Mouse (Mus musculus): ENCODE measurements around the gene Zbtb34.

Zbtb34 gene

GRCm38 (mm10) chr2:33430771-33431699, at the start of gene Zbtb34:
Gene Zbtb34, minus strand, starts transcription at chr2:33431324.
- DNase-seq, result no peak

- no peak for DNase-seq
Measured at GRCm38 (mm10) chr2:33477961-33478755, 47.0 kb upstream of the Zbtb34 start.

- DNase-seq, result peak; percentile 78
Measured at GRCm38 (mm10) chr2:33475961-33476360, 44.8 kb upstream of the Zbtb34 start.

GRCm38 (mm10) chr2:33468466-33469097, 37.5 kb upstream of the Zbtb34 start, which contains the start of gene Zbtb43:
Gene Zbtb43, minus strand, starts transcription at chr2:33468559.
- DNase-seq, result peak; percentile 97

GRCm38 (mm10) chr2:33467546-33468465, 36.7 kb upstream of the Zbtb34 start:
- no peak for DNase-seq

- no peak for DNase-seq
Measured at GRCm38 (mm10) chr2:33465966-33466365, 34.8 kb upstream of the Zbtb34 start.

GRCm38 (mm10) chr2:33465215-33465614, 34.1 kb upstream of the Zbtb34 start:
- DNase-seq, result no peak

- DNase-seq, result no peak
Measured at GRCm38 (mm10) chr2:33462066-33462465, 30.9 kb upstream of the Zbtb34 start.

- DNase-seq, result no peak
Measured at GRCm38 (mm10) chr2:33461066-33461465, 29.9 kb upstream of the Zbtb34 start.

- DNase-seq, result no peak
Measured at GRCm38 (mm10) chr2:33459660-33460059, 28.5 kb upstream of the Zbtb34 start.

GRCm38 (mm10) chr2:33456696-33457095, 25.6 kb upstream of the Zbtb34 start:
- no peak for DNase-seq

GRCm38 (mm10) chr2:33456242-33456641, 25.1 kb upstream of the Zbtb34 start:
- no peak for DNase-seq

- DNase-seq, result no peak
Measured at GRCm38 (mm10) chr2:33455350-33455749, 24.2 kb upstream of the Zbtb34 start.

- DNase-seq, result no peak
Measured at GRCm38 (mm10) chr2:33454816-33455215, 23.7 kb upstream of the Zbtb34 start.

- DNase-seq, result peak; percentile 57
Measured at GRCm38 (mm10) chr2:33453476-33453875, 22.4 kb upstream of the Zbtb34 start.

GRCm38 (mm10) chr2:33452721-33453120, 21.6 kb upstream of the Zbtb34 start:
- DNase-seq, result no peak

GRCm38 (mm10) chr2:33452140-33452539, 21.0 kb upstream of the Zbtb34 start:
- peak; percentile 51 for DNase-seq

- DNase-seq, result no peak
Measured at GRCm38 (mm10) chr2:33451038-33451978, 20.2 kb upstream of the Zbtb34 start.

GRCm38 (mm10) chr2:33449119-33449873, 18.2 kb upstream of the Zbtb34 start:
- peak; percentile 67 for DNase-seq

- no peak for DNase-seq
Measured at GRCm38 (mm10) chr2:33446796-33447195, 15.7 kb upstream of the Zbtb34 start.

Data from right cerebral cortex, adult 18-20 months (tissue).